Mouse (Mus musculus) liver, embryonic 12.5 days (tissue): ENCODE data around the gene Arhgef15. TPM values are rescaled to one million over a fixed set of nuclear protein-coding genes. Genes with fewer than 3 reads are reported as not detected.
"Not testable (repeated sequence)": the region's sequence is repeated elsewhere in the genome, so short reads cannot be mapped to it uniquely, and the experiment has no call there.

Experiments used
- ATAC-seq: fragments of 200-750 bp; cut with Nextera tagmentation; 2 replicates; pipeline ENCODE4 v1.8.0; 2017; ENCODE audit warnings: moderate number of reproducible peaks, mild to moderate bottlenecking, moderate library complexity
- H3K27ac ChIP-seq: fragments of 300-500 bp; sonication (generic); 2 replicates; pipeline ENCODE4 v1.5.1; 2016; ENCODE audit warnings: mild to moderate bottlenecking
- H3K27me3 ChIP-seq: fragments of 300-500 bp; sonication (generic); replicated peaks from 2 replicates; pipeline ENCODE4 v1.6.1; 2016; ENCODE audit warnings: mild to moderate bottlenecking, moderate library complexity
- H3K36me3 ChIP-seq: fragments of 300-500 bp; sonication (generic); 2 replicates; pipeline ENCODE4 v1.6.1; 2016; ENCODE audit warnings: mild to moderate bottlenecking, moderate library complexity
- H3K4me1 ChIP-seq: fragments of 300-500 bp; sonication (generic); 2 replicates; pipeline ENCODE4 v1.6.1; 2016
- H3K4me2 ChIP-seq: fragments of 300-500 bp; sonication (generic); 2 replicates; pipeline ENCODE4 v1.6.1; 2016; ENCODE audit warnings: mild to moderate bottlenecking, moderate library complexity
- H3K4me3 ChIP-seq: fragments of 300-500 bp; sonication (generic); 2 replicates; pipeline ENCODE4 v1.5.1; 2016; ENCODE audit warnings: mild to moderate bottlenecking, moderate library complexity
- H3K9ac ChIP-seq: fragments of 300-500 bp; sonication (generic); 2 replicates; pipeline ENCODE4 v1.6.1; 2016; ENCODE audit warnings: mild to moderate bottlenecking, moderate library complexity
- H3K9me3 ChIP-seq: fragments of 300-500 bp; sonication (generic); replicated peaks from 2 replicates; pipeline ENCODE4 v1.6.1; 2016; ENCODE audit warnings: mild to moderate bottlenecking, moderate library complexity
- WGBS: fragments of 180-500 bp; shearing (Covaris S2); methylation state at CpG from one replicate; pipeline ENCODE4 v1.1.7; 2016; ENCODE audit not compliant: insufficient replicate concordance; 5-methylcytosine and 5-hydroxymethylcytosine counted together
- polyA plus RNA-seq: library from polyadenylated mRNA; unstranded; fragments of >200 nt; fragmentation: Nextera tagmentation; extraction: Ambion mirVana; gene quantifications from 2 replicates; pipeline ENCODE4 v1.2.1, GENCODE M21; 2016

The Arhgef15 gene
- polyA plus RNA-seq, 1 experiment from 2014 or later = 3.0 TPM

- H3K4me1 ChIP-seq = peaks cover 9% of the 10 kb centered on the region
- WGBS = 35% methylated on average over 5 of the region's 5 CpGs
- no peaks in the 10 kb centered on the region for H3K9me3 ChIP-seq
- H3K9ac ChIP-seq = no peak overlapping the region
- no peak overlapping the region for H3K4me2 ChIP-seq
- peak overlapping the region; percentile 25; the same call in 1 of the 2 replicates for H3K27ac ChIP-seq
- H3K27me3 ChIP-seq = peaks cover 14% of the 10 kb centered on the region; the same call in 1 of the 2 replicates
- ATAC-seq = peak; percentile 49; the same call in 1 of the 2 replicates
- H3K36me3 ChIP-seq = no peaks in the 10 kb centered on the region
- no peak overlapping the region for H3K4me3 ChIP-seq
Measured at GRCm38 (mm10) chr11:68979320-68979733, 22.0 kb upstream of the Arhgef15 start.

DNA sequence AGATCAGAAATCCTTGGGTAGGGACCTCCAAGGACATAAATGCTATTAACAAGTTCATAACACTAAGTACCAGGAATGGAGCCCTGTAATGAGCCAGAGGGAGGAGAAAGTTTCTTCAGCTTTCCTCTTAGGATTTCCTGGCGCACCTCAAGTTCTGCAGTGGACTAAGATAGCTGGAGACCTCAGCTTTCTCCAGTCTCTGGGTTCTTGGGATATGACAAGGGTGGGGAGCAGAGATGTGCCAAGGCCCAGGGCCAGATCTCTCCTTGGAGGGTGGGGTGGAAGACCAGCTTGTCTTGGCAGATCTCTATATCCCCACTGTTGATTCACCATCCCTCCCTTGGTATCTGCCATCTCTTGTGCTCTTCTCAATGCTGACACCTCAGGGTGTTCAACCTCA lies 18.3 kb upstream of the Arhgef15 start:
- no peaks in the 10 kb centered on the region for H3K9me3 ChIP-seq
- WGBS = 64% methylated on average over 1 of the region's 1 CpGs
- no peaks in the 10 kb centered on the region for H3K36me3 ChIP-seq
- H3K27ac ChIP-seq = no peak overlapping the region
- no peak overlapping the region for H3K9ac ChIP-seq
- H3K4me1 ChIP-seq = peaks cover 32% of the 10 kb centered on the region
- H3K4me3 ChIP-seq = no peak overlapping the region
- peaks cover 14% of the 10 kb centered on the region; the same call in 1 of the 2 replicates for H3K27me3 ChIP-seq
- H3K4me2 ChIP-seq = no peak overlapping the region
- no peak for ATAC-seq

GRCm38 (mm10) chr11:68975085-68975484 lies 17.8 kb upstream of the Arhgef15 start, which contains the start of gene Rangrf:
Rangrf (minus strand) TSS chr11:68975185.
- H3K9me3 ChIP-seq = no peaks in the 10 kb centered on the region
- 70% methylated on average over 7 of the region's 7 CpGs for WGBS
- no peak within 1 kb of the TSS for H3K27ac ChIP-seq
- H3K27me3 ChIP-seq = peaks cover 14% of the 10 kb centered on the region; the same call in 1 of the 2 replicates
- ATAC-seq = no peak
- no peaks in the 10 kb centered on the region for H3K36me3 ChIP-seq
- H3K4me1 ChIP-seq = peaks cover 32% of the 10 kb centered on the region
- H3K9ac ChIP-seq = peak within 1 kb of the TSS; percentile 59; the same call in 1 of the 2 replicates
- peak within 1 kb of the TSS; percentile 77 for H3K4me2 ChIP-seq
- peak within 1 kb of the TSS; percentile 56 for H3K4me3 ChIP-seq

GRCm38 (mm10) chr11:68974059-68974450 lies 16.8 kb upstream of the Arhgef15 start:
- H3K9ac ChIP-seq = peak overlapping the region; percentile 59; the same call in 1 of the 2 replicates
- H3K4me3 ChIP-seq = peak overlapping the region; percentile 56
- H3K36me3 ChIP-seq = no peaks in the 10 kb centered on the region
- no peaks in the 10 kb centered on the region for H3K9me3 ChIP-seq
- no peak overlapping the region for H3K27ac ChIP-seq
- peaks cover 25% of the 10 kb centered on the region for H3K4me1 ChIP-seq
- WGBS = 39% methylated on average over 6 of the region's 6 CpGs
- ATAC-seq = peak; percentile 17; the same call in 1 of the 2 replicates
- H3K4me2 ChIP-seq = peak overlapping the region; percentile 77
- H3K27me3 ChIP-seq = peaks cover 14% of the 10 kb centered on the region; the same call in 1 of the 2 replicates

DNA sequence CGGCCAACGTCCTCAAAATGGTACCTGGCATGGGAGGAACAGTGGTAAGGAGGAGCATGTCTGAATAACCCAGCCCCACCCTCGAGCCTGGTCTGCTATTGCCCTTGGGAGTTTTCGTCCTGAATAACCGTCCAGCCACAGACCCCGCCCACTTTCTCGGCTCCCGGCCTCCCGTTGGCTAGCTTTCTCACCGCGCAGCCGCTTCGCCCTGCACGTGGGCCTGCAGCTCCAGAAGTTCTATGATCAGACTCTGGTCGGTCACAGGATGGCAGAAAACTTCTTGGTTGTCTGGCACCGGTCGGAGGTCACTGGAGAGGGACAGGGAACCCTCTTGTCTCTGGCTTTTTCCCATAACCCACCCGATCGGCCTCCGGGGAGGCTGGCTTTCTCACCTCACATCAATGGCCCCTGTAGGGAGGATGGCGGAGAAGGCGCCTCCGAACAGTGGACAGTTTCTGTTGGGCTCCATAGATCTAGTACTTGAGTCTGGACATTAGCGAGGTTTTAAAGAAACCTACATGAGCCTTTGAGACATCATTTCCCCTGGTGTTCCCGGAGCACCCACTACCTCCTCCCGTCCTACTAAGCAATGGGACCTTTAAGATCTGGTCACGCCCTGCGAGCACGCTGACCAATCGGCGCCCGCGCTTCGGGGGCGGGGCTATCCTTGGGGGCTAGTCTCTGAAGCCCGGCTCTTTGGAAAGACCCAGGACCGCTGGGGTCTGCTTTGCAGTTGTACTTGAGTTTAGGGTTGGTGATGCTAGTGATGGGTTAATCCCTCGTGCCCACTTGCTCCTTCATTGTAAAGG lies 16.2 kb upstream of the Arhgef15 start:
- WGBS = 1% methylated on average over 38 of the region's 38 CpGs
- Histone ChIP-seq H3K4me1 (peaks cover 30% of the 10 kb centered on the region), H3K4me2 (peak overlapping the region; percentile 77), H3K9ac (peak overlapping the region; percentile 59), H3K4me3 (peak overlapping the region; percentile 56), H3K27me3 (peaks cover 18% of the 10 kb centered on the region; the same call in 1 of the 2 replicates)
- not testable (repeated sequence) for H3K9me3 ChIP-seq, H3K36me3 ChIP-seq, H3K27ac ChIP-seq
- peak; percentile 85 for ATAC-seq

GRCm38 (mm10) chr11:68970232-68970631 lies 13.0 kb upstream of the Arhgef15 start:
- H3K9ac ChIP-seq = no peak overlapping the region
- no peak for ATAC-seq
- 67% methylated on average over 4 of the region's 4 CpGs for WGBS

GRCm38 (mm10) chr11:68968752-68969151 lies 11.5 kb upstream of the Arhgef15 start:
- no peak for ATAC-seq
- Histone ChIP-seq H3K4me2 (peak overlapping the region; percentile 94), H3K4me1 (peaks cover 45% of the 10 kb centered on the region), H3K9ac (peak overlapping the region; percentile 63; the same call in 1 of the 2 replicates), H3K27me3 (peaks cover 5% of the 10 kb centered on the region; the same call in 1 of the 2 replicates), H3K4me3 (no peak overlapping the region), H3K9me3 (no peaks in the 10 kb centered on the region), H3K36me3 (no peaks in the 10 kb centered on the region), H3K27ac (no peak overlapping the region)
- 83% methylated on average over 11 of the region's 11 CpGs for WGBS

More at GRCm38 (mm10) chr11:68970232-68970631, 13.0 kb upstream of the Arhgef15 start:
- H3K9me3 ChIP-seq = no peaks in the 10 kb centered on the region
- peaks cover 49% of the 10 kb centered on the region for H3K4me1 ChIP-seq
- no peak overlapping the region for H3K4me3 ChIP-seq
- H3K27ac ChIP-seq = no peak overlapping the region
- no peak overlapping the region for H3K4me2 ChIP-seq
- no peaks in the 10 kb centered on the region for H3K36me3 ChIP-seq
- H3K27me3 ChIP-seq = peaks cover 9% of the 10 kb centered on the region; the same call in 1 of the 2 replicates

- H3K4me2 ChIP-seq = peak within 1 kb of the TSS; percentile 94
- 3% methylated on average over 50 of the region's 50 CpGs for WGBS
- ATAC-seq = peak; percentile 96
- peak within 1 kb of the TSS; percentile 74 for H3K27ac ChIP-seq
- peak within 1 kb of the TSS; percentile 66 for H3K4me3 ChIP-seq
- H3K27me3 ChIP-seq = peaks cover 5% of the 10 kb centered on the region; the same call in 1 of the 2 replicates
- H3K36me3 ChIP-seq = no peaks in the 10 kb centered on the region
- peak within 1 kb of the TSS; percentile 69 for H3K9ac ChIP-seq
- peaks cover 37% of the 10 kb centered on the region for H3K4me1 ChIP-seq
- no peaks in the 10 kb centered on the region for H3K9me3 ChIP-seq
Measured at GRCm38 (mm10) chr11:68967337-68968282, 10.3 kb upstream of the Arhgef15 start, which contains the start of gene Slc25a35. Slc25a35 (plus strand) TSS chr11:68968131.

DNA sequence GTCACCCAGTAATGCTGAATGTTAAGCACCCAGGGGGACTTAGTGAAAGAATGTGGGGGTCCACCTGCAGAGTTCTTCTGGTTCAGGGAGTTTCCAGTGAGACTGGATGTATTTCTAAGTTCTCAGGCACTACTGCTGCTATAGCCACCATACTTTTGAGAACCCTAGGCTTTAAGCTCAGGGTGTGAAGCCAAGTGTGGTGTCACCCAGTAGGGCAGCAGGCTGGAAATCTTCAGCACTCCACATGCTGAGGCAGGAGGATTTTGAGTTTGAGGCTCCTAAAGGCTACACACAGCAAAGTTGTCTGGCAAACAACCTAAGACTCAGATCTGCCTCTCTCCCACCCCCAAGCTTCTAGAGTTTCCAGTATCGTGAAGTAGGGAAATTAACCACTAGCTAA lies 9.3 kb upstream of the Arhgef15 start:
- Histone ChIP-seq H3K9me3 (no peaks in the 10 kb centered on the region), H3K27me3 (peaks cover 5% of the 10 kb centered on the region; the same call in 1 of the 2 replicates), H3K36me3 (no peaks in the 10 kb centered on the region), H3K4me2 (peak overlapping the region; percentile 94), H3K4me3 (no peak overlapping the region), H3K4me1 (peaks cover 36% of the 10 kb centered on the region), H3K9ac (no peak overlapping the region), H3K27ac (no peak overlapping the region)
- WGBS = 44% methylated on average over 1 of the region's 1 CpGs
- ATAC-seq = no peak

DNA sequence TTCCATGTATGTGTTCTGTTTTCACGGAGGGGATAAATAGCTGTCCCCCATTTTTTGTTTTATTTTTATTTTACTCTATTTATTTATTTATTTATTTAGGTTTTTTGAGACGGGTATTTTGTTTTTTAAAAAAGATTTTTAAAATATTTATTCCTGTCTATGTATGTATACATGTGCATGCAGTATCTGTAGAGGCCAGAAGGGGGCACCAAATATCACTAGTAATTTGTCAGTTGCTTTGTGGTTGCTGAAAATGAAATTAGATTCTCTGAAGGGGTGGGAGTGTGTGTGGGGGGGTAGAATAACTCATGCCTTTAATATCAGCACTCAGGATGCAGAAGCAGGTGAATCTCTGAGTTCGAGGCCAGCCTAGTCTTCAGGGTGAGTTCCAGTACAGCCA lies 8.6 kb upstream of the Arhgef15 start:
- Histone ChIP-seq H3K4me3 (no peak overlapping the region), H3K27me3 (peaks cover 5% of the 10 kb centered on the region; the same call in 1 of the 2 replicates), H3K27ac (no peak overlapping the region), H3K9ac (no peak overlapping the region), H3K4me1 (peaks cover 34% of the 10 kb centered on the region), H3K36me3 (no peaks in the 10 kb centered on the region), H3K9me3 (no peaks in the 10 kb centered on the region), H3K4me2 (no peak overlapping the region)
- ATAC-seq = no peak
- 24% methylated on average over 3 of the region's 3 CpGs for WGBS

DNA sequence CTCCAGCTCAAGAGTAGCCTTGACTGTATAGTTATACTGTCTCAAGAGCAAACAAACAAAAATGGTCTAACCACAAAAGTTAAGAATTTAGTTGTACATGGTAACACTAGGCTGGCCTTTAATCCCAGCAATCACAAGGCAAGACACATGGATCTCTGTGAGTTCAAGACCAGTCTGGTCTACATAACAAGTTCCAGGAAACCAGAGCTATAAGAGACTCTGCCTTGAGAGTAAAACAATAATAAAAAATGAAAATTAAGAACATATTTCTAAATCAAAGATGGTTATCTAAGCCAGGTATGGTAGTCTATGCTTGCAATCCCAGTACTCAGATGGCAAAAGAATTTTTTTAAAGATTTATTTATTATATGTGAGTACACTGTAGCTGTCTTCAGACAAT lies 7.8 kb upstream of the Arhgef15 start:
- no peak overlapping the region for H3K4me2 ChIP-seq
- H3K9ac ChIP-seq = no peak overlapping the region
- ATAC-seq = no peak
- H3K27me3 ChIP-seq = peaks cover 5% of the 10 kb centered on the region; the same call in 1 of the 2 replicates
- H3K4me1 ChIP-seq = peaks cover 34% of the 10 kb centered on the region
- H3K36me3 ChIP-seq = no peaks in the 10 kb centered on the region
- no peak overlapping the region for H3K4me3 ChIP-seq
- H3K9me3 ChIP-seq = no peaks in the 10 kb centered on the region
- H3K27ac ChIP-seq = no peak overlapping the region
